Mouse (Mus musculus): ENCODE results near the gene Appl2.

- TF ChIP-seq CTCF (IDR thresholded peaks at IDR 0.05; ENCODE audit: borderline replicate concordance, insufficient read depth, low read length) = no peak
- no peak for TF ChIP-seq POLR2A (IDR thresholded peaks at IDR 0.05; ENCODE audit: low read depth, low read length)
Observed at GRCm38 (mm10) chr10:83631775-83632174, 16.8 kb downstream of the Appl2 start.

All from embryonic fibroblast, embryonic 13.5 days (primary cell).